Mouse (Mus musculus) myocyte (in vitro differentiated cells): Measurements from ENCODE around the gene Crispld2. TPM values are rescaled to one million over a fixed set of nuclear protein-coding genes. Genes with fewer than 3 reads are reported as not detected.

Source experiments
- H3K27me3 ChIP-seq: one replicate; pipeline ENCODE4 v1.6.1; 2011; ENCODE audit not compliant: control insufficient read depth, insufficient read depth, insufficient read length
- H3K36me3 ChIP-seq: one replicate; pipeline ENCODE4 v1.6.1; 2011; ENCODE audit not compliant: control insufficient read depth, insufficient read depth
- H3K4me2 ChIP-seq: one replicate; pipeline ENCODE4 v1.6.1; 2011; ENCODE audit warnings: low read depth, control low read depth
- H3K4me3 ChIP-seq: one replicate; pipeline ENCODE4 v1.5.1; 2011; ENCODE audit warnings: mild to moderate bottlenecking, control low read depth, moderate library complexity
- H3K79me2 ChIP-seq: one replicate; pipeline ENCODE4 v1.6.1; 2011; ENCODE audit not compliant: control insufficient read depth, insufficient read depth
- H3ac ChIP-seq: one replicate; pipeline ENCODE4 v1.6.1; 2011; ENCODE audit not compliant: control insufficient read depth, insufficient read length
- CEBPB ChIP-seq: IDR thresholded peaks from 2 replicates; pipeline ENCODE4 v1.6.1; 2011; ENCODE audit warnings: mild to moderate bottlenecking, moderate library complexity; ENCODE audit not compliant: poor library complexity, insufficient read depth, severe bottlenecking
- E2F4 ChIP-seq: IDR thresholded peaks from one replicate; pipeline ENCODE4 v1.6.1; 2011; ENCODE audit warnings: mild to moderate bottlenecking, control low read depth, moderate library complexity; ENCODE audit not compliant: insufficient read depth
- MAX ChIP-seq: IDR thresholded peaks from one replicate; pipeline ENCODE4 v1.6.1; 2011; ENCODE audit warnings: low read depth, mild to moderate bottlenecking, control low read depth
- MYOD1 ChIP-seq, 3 experiments: IDR thresholded peaks; one replicate each; pipeline ENCODE4 v1.6.1; 2011; ENCODE audit warnings: control low read depth in 2 of 3, low read depth in 2 of 3, mild to moderate bottlenecking in 2 of 3, moderate library complexity in 1 of 3; ENCODE audit not compliant: insufficient read length in 2 of 3, control insufficient read depth in 1 of 3
- MYOG ChIP-seq, 3 experiments: IDR thresholded peaks; one replicate each; pipeline ENCODE4 v1.6.1; 2011; ENCODE audit warnings: control low read depth in 2 of 3, low read depth in 2 of 3, mild to moderate bottlenecking in 2 of 3; ENCODE audit not compliant: insufficient read length in 2 of 3, control insufficient read depth in 1 of 3, insufficient read depth in 1 of 3
- POLR2A ChIP-seq: IDR thresholded peaks from one replicate; pipeline ENCODE4 v1.6.1; 2011; ENCODE audit warnings: low read depth, mild to moderate bottlenecking, control low read depth, moderate library complexity; ENCODE audit not compliant: insufficient read length
- POLR2AphosphoS2 ChIP-seq: IDR thresholded peaks from one replicate; pipeline ENCODE4 v1.6.1; 2011; ENCODE audit warnings: low read depth, control low read depth; ENCODE audit not compliant: insufficient read length
- REST ChIP-seq: IDR thresholded peaks from one replicate; pipeline ENCODE4 v1.6.1; 2011; ENCODE audit warnings: mild to moderate bottlenecking, control low read depth, moderate library complexity; ENCODE audit not compliant: insufficient read depth, insufficient read length
- SRF ChIP-seq: IDR thresholded peaks from one replicate; pipeline ENCODE4 v1.6.1; 2011; ENCODE audit warnings: low read depth; ENCODE audit not compliant: control insufficient read depth, insufficient read length
- TCF12 ChIP-seq: IDR thresholded peaks from one replicate; pipeline ENCODE4 v1.6.1; 2011; ENCODE audit warnings: mild to moderate bottlenecking, control low read depth; ENCODE audit not compliant: poor library complexity, insufficient read depth, severe bottlenecking
- TCF3 ChIP-seq: IDR thresholded peaks from one replicate; pipeline ENCODE4 v1.6.1; 2011; ENCODE audit warnings: low read depth, control low read depth; ENCODE audit not compliant: insufficient read length
- USF1 ChIP-seq: IDR thresholded peaks from one replicate; pipeline ENCODE4 v1.6.1; 2011; ENCODE audit warnings: low read depth, mild to moderate bottlenecking, control low read depth, moderate library complexity
- polyA plus RNA-seq: library from polyadenylated mRNA; unstranded; fragments of >200 nt; fragmentation: generic; extraction: Trizol; gene quantifications from one replicate; pipeline ENCODE4 v1.2.1, GENCODE M21; 2012; ENCODE audit warnings: missing spikeins

Crispld2 gene
- polyA plus RNA-seq, 1 experiment = 0.07 TPM

DNA sequence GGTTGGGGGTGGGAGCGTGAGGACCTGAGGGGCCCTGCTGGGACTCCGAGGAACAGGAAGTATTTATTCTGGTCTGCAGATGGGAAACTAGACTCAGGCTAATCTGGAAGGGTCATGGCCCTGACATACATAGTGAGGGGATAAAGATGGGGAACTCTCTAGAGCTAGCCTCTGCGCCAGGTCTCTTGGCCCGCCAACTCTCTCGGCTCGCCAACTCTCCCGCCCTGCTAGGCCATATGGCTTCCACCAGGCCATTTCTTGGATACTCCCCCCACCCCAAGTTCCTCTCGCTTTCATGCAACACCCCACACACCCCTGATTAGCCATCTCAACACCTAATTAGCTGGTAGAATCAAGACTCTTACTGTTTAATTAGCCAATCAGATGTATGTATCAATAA lies 20.3 kb downstream of the Crispld2 start:
- no peak overlapping the region for H3K4me2 ChIP-seq
- peaks cover 23% of the 10 kb centered on the region for H3K27me3 ChIP-seq
- H3K36me3 ChIP-seq = no peaks in the 10 kb centered on the region

GRCm38 (mm10) chr8:120012927-120013326 lies 20.7 kb downstream of the Crispld2 start:
- Histone ChIP-seq H3K4me3 (no peak overlapping the region), H3K4me2 (no peak overlapping the region), H3K79me2 (no peaks in the 10 kb centered on the region), H3K27me3 (peaks cover 23% of the 10 kb centered on the region), H3ac (no peak overlapping the region), H3K36me3 (no peaks in the 10 kb centered on the region)
- TF ChIP-seq MAX (no peak), POLR2AphosphoS2 (no peak), TCF12 (no peak), POLR2A (no peak), CEBPB (no peak), MYOD1 (IDR thresholded peaks at IDR 0.05; ENCODE audit: control insufficient read depth in 1 of 3, insufficient read length in 2 of 3, low read depth in 2 of 3) (no peak), USF1 (no peak), E2F4 (no peak), TCF3 (no peak), MYOG (IDR thresholded peaks at IDR 0.05; ENCODE audit: control insufficient read depth in 1 of 3, insufficient read depth in 1 of 3, insufficient read length in 2 of 3, low read depth in 2 of 3) (no peak), SRF (no peak), REST (no peak)

More for the DNA sequence above, 20.3 kb downstream of the Crispld2 start:
- Histone ChIP-seq H3K4me3 (no peak overlapping the region), H3ac (no peak overlapping the region), H3K79me2 (no peaks in the 10 kb centered on the region)
- TF ChIP-seq TCF3 (no peak), SRF (no peak), POLR2A (no peak), MAX (no peak), USF1 (no peak), REST (no peak), CEBPB (no peak), MYOD1 (IDR thresholded peaks at IDR 0.05; ENCODE audit: control insufficient read depth in 1 of 3, insufficient read length in 2 of 3, low read depth in 2 of 3) (no peak), TCF12 (no peak), E2F4 (no peak), MYOG (IDR thresholded peaks at IDR 0.05; ENCODE audit: control insufficient read depth in 1 of 3, insufficient read depth in 1 of 3, insufficient read length in 2 of 3, low read depth in 2 of 3) (no peak), POLR2AphosphoS2 (no peak)

GRCm38 (mm10) chr8:120014267-120015023 lies 22.2 kb downstream of the Crispld2 start:
- peaks cover 27% of the 10 kb centered on the region for H3K27me3 ChIP-seq
- no peak overlapping the region for H3ac ChIP-seq
- H3K79me2 ChIP-seq = no peaks in the 10 kb centered on the region
- no peaks in the 10 kb centered on the region for H3K36me3 ChIP-seq
- no peak overlapping the region for H3K4me2 ChIP-seq
- peak in 1 of 3 experiments; percentile 19 for TF ChIP-seq MYOD1 (IDR thresholded peaks at IDR 0.05; ENCODE audit: control insufficient read depth in 1 of 3, insufficient read length in 2 of 3, low read depth in 2 of 3)
- no peak for TF ChIP-seq MAX
- no peak for TF ChIP-seq TCF3
- TF ChIP-seq MYOG (IDR thresholded peaks at IDR 0.05; ENCODE audit: control insufficient read depth in 1 of 3, insufficient read depth in 1 of 3, insufficient read length in 2 of 3, low read depth in 2 of 3) = peak in 2 of 3 experiments; percentile 16 to 51
- no peak overlapping the region for H3K4me3 ChIP-seq

DNA sequence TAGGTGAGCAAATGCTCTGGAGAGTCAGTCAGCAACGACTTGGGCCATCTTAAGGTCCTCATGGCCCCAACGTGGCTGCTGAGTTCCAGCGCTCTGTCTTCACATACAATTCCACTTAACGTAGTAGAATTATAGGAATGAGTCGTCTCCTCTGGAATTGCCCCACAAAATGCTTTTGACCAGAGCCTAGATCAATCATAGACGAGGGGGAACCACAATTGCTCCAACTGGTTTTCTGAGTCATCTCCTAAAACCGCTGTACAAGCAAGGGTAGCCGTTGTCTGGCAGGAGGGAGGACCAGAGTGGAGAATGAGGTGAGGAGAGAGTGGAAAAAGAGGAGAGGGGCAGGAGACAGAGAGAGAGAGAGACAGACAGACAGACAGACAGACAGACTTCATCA lies 23.7 kb downstream of the Crispld2 start:
- peak overlapping the region; percentile 37 for H3K4me2 ChIP-seq

More for the DNA sequence above, 23.7 kb downstream of the Crispld2 start:
- Histone ChIP-seq H3K4me3 (no peak overlapping the region), H3K36me3 (no peaks in the 10 kb centered on the region), H3K79me2 (no peaks in the 10 kb centered on the region), H3ac (no peak overlapping the region), H3K27me3 (peaks cover 30% of the 10 kb centered on the region)
- no peak for TF ChIP-seq POLR2A
- no peak for TF ChIP-seq TCF3
- TF ChIP-seq MYOD1 (IDR thresholded peaks at IDR 0.05; ENCODE audit: control insufficient read depth in 1 of 3, insufficient read length in 2 of 3, low read depth in 2 of 3) = no peak
- no peak for TF ChIP-seq E2F4
- no peak for TF ChIP-seq MAX
- TF ChIP-seq MYOG (IDR thresholded peaks at IDR 0.05; ENCODE audit: control insufficient read depth in 1 of 3, insufficient read depth in 1 of 3, insufficient read length in 2 of 3, low read depth in 2 of 3) = no peak
- TF ChIP-seq POLR2AphosphoS2 = no peak
- no peak for TF ChIP-seq SRF
